Mouse (Mus musculus): ENCODE measurements around the gene Evi2b.

GRCm38 (mm10) chr11:79523560-79524309 lies at the start of gene Evi2b:
- no peak for TF ChIP-seq TCF3 (IDR thresholded peaks at IDR 0.05; ENCODE audit: insufficient read length, low read depth)
- no peak for TF ChIP-seq POLR2A (IDR thresholded peaks at IDR 0.05; ENCODE audit: insufficient read length, low read depth)
- TF ChIP-seq CEBPB (IDR thresholded peaks at IDR 0.05; ENCODE audit: insufficient read depth, poor library complexity, severe bottlenecking) = no peak
- no peak for TF ChIP-seq SRF (IDR thresholded peaks at IDR 0.05; ENCODE audit: control insufficient read depth, insufficient read length, low read depth)
- TF ChIP-seq USF1 (IDR thresholded peaks at IDR 0.05; ENCODE audit: low read depth) = no peak

Data from myocyte (in vitro differentiated cells).